Mouse (Mus musculus) limb, embryonic 15.5 days (tissue): ENCODE measurements at regions not wholly inside any gene's neighbourhood (a gene's known extent, or its start where the extent isn't known, plus 50 kb on each side); places are given as distances from the start of the nearest gene placed in this dataset.

ENCODE experiments used
- ATAC-seq: fragments of 200-750 bp; cut with Nextera tagmentation; 2 replicates; pipeline ENCODE4 v1.8.0; 2017; ENCODE audit warnings: low read depth, moderate TSS enrichment; ENCODE audit not compliant: insufficient number of reproducible peaks, low FRiP score, low TSS enrichment
- H3K27ac ChIP-seq: fragments of 300-500 bp; sonication (generic); 2 replicates; pipeline ENCODE4 v1.5.1; 2015; ENCODE audit warnings: moderate library complexity, mild to moderate bottlenecking, inconsistent platforms
- H3K27me3 ChIP-seq: fragments of 300-500 bp; sonication (generic); 2 replicates; pipeline ENCODE4 v1.6.1; 2015; ENCODE audit warnings: inconsistent platforms
- H3K36me3 ChIP-seq: fragments of 300-500 bp; sonication (generic); 2 replicates; pipeline ENCODE4 v1.6.1; 2015; ENCODE audit warnings: inconsistent platforms
- H3K4me1 ChIP-seq: fragments of 300-500 bp; sonication (generic); 2 replicates; pipeline ENCODE4 v1.6.1; 2015; ENCODE audit warnings: inconsistent platforms
- H3K4me2 ChIP-seq: fragments of 300-500 bp; sonication (generic); 2 replicates; pipeline ENCODE4 v1.6.1; 2015; ENCODE audit warnings: mild to moderate bottlenecking, inconsistent platforms
- H3K4me3 ChIP-seq: fragments of 300-500 bp; sonication (generic); 2 replicates; pipeline ENCODE4 v1.5.1; 2015; ENCODE audit warnings: mild to moderate bottlenecking, inconsistent platforms
- H3K9ac ChIP-seq: fragments of 300-500 bp; sonication (generic); 2 replicates; pipeline ENCODE4 v1.6.1; 2015; ENCODE audit warnings: inconsistent platforms
- H3K9me3 ChIP-seq: fragments of 300-500 bp; sonication (generic); 2 replicates; pipeline ENCODE4 v1.6.1; 2016; ENCODE audit warnings: inconsistent platforms
- WGBS: fragments of 180-500 bp; shearing (Covaris S2); methylation state at CpG from one replicate; pipeline ENCODE4 v1.1.7; 2015; 5-methylcytosine and 5-hydroxymethylcytosine counted together

DNA sequence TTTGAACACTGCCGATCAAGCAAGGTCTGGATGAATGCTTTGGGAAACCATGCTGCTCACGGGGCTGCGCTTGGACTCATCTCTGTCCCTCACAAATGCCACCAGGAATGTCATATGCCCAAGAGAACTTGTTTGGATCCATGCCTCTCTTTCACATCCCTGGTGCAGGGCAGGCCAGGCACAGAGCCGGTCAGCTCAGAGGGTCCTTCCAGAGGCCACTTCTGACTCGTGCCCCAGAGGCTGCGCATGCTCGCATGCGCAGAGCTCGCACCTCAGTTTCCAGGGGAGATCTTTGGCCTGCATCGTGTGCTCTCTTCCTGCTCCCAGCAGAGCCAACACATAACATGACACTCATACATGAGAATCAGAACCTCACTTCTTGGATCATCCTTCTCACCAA, 111.1 kb downstream of the Tfap2c start:
- H3K4me1 ChIP-seq = peaks cover 19% of the 10 kb centered on the region
- WGBS = 37% methylated on average over 10 of the region's 10 CpGs
- H3K4me2 ChIP-seq = no peak overlapping the region
- no peak overlapping the region for H3K4me3 ChIP-seq
- peaks cover 19% of the 10 kb centered on the region for H3K27me3 ChIP-seq
- no peak for ATAC-seq
- H3K36me3 ChIP-seq = no peaks in the 10 kb centered on the region
- no peak overlapping the region for H3K9ac ChIP-seq
- no peak overlapping the region for H3K27ac ChIP-seq
- H3K9me3 ChIP-seq = no peaks in the 10 kb centered on the region

- no peak for ATAC-seq
- H3K4me3 ChIP-seq = no peak overlapping the region
- no peak overlapping the region for H3K27ac ChIP-seq
- 5% methylated on average over 7 of the region's 7 CpGs for WGBS
- H3K27me3 ChIP-seq = peaks cover 19% of the 10 kb centered on the region
- H3K36me3 ChIP-seq = no peaks in the 10 kb centered on the region
- no peak overlapping the region for H3K9ac ChIP-seq
- H3K4me2 ChIP-seq = no peak overlapping the region
- H3K9me3 ChIP-seq = no peaks in the 10 kb centered on the region
- peaks cover 19% of the 10 kb centered on the region for H3K4me1 ChIP-seq
These were observed 111.5 kb downstream of the Tfap2c start for GRCm38 (mm10) chr2:172660916-172661315.

- WGBS = 9% methylated on average over 15 of the region's 15 CpGs
- peaks cover 19% of the 10 kb centered on the region for H3K27me3 ChIP-seq
- no peak overlapping the region for H3K9ac ChIP-seq
- H3K36me3 ChIP-seq = no peaks in the 10 kb centered on the region
- no peaks in the 10 kb centered on the region for H3K9me3 ChIP-seq
- H3K27ac ChIP-seq = no peak overlapping the region
- H3K4me3 ChIP-seq = no peak overlapping the region
- H3K4me2 ChIP-seq = peak overlapping the region; percentile 17; the same call in 1 of the 2 replicates
- ATAC-seq = no peak
- H3K4me1 ChIP-seq = peaks cover 19% of the 10 kb centered on the region
These were observed 112.1 kb downstream of the Tfap2c start for GRCm38 (mm10) chr2:172661418-172661980.

DNA sequence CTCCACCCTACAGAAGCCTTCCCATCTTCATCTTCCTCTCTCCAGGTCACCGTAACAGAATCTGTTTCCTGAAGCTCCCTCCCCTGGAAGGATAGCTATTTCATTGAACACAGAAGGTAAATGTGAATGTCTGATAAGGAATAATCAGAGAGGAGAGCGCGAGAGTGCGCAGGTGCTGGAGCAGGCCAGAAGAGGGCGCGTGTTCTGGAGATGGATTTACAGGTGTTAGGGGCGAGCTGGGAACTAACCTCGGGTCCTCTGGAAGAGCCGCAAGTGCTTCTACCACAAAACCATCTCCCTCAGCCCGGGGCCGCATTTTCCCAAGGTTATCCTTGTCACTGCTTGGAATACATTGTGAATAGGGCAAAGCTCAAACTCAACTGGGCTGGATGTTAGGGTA, 112.8 kb downstream of the Tfap2c start:
- no peak overlapping the region for H3K27ac ChIP-seq
- WGBS = 60% methylated on average over 11 of the region's 11 CpGs
- ATAC-seq = no peak

GRCm38 (mm10) chr2:172663681-172664080, 114.3 kb downstream of the Tfap2c start:
- Histone ChIP-seq H3K36me3 (no peaks in the 10 kb centered on the region), H3K27me3 (peaks cover 19% of the 10 kb centered on the region), H3K4me2 (no peak overlapping the region), H3K4me1 (peaks cover 19% of the 10 kb centered on the region), H3K9ac (no peak overlapping the region), H3K9me3 (no peaks in the 10 kb centered on the region), H3K4me3 (no peak overlapping the region), H3K27ac (no peak overlapping the region)
- no peak for ATAC-seq
- WGBS = 9% methylated on average over 6 of the region's 6 CpGs

More for the DNA sequence above, 112.8 kb downstream of the Tfap2c start:
- H3K4me3 ChIP-seq = no peak overlapping the region
- H3K9me3 ChIP-seq = no peaks in the 10 kb centered on the region
- H3K27me3 ChIP-seq = peaks cover 19% of the 10 kb centered on the region
- H3K36me3 ChIP-seq = no peaks in the 10 kb centered on the region
- H3K4me2 ChIP-seq = no peak overlapping the region
- H3K4me1 ChIP-seq = peaks cover 19% of the 10 kb centered on the region
- no peak overlapping the region for H3K9ac ChIP-seq

DNA sequence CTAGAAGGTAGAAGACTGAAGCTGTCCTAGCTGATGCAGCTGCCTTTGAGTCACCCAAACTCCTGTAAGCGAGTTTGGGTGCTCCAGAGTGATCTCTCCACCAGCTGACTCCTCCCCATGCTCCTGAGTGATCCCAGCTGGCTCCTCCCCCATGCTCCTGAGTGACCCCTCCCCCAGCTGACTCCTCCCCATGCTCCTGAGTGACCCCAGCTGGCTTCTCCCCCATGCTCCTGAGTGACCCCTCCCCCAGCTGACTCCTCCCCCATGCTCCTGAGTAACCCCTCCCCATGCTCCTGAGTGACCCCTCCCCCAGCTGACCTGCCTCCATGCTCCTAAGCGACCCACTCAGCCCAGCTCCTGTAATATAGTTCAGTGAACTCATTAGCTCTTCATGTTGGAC, 123.7 kb downstream of the Tfap2c start:
- WGBS = 22% methylated on average over 2 of the region's 2 CpGs
- ATAC-seq = no peak
- H3K9me3 ChIP-seq = no peaks in the 10 kb centered on the region
- H3K36me3 ChIP-seq = no peaks in the 10 kb centered on the region
- H3K4me2 ChIP-seq = no peak overlapping the region
- H3K9ac ChIP-seq = no peak overlapping the region
- H3K4me1 ChIP-seq = no peaks in the 10 kb centered on the region
- no peak overlapping the region for H3K4me3 ChIP-seq
- no peak overlapping the region for H3K27ac ChIP-seq
- no peaks in the 10 kb centered on the region for H3K27me3 ChIP-seq

- H3K36me3 ChIP-seq = no peaks in the 10 kb centered on the region
- whole genome bisulfite sequencing = 66% methylated on average over 8 of the region's 8 CpGs
- H3K9ac ChIP-seq = no peak overlapping the region
- H3K4me1 ChIP-seq = no peaks in the 10 kb centered on the region
- ATAC-seq = no peak
- no peak overlapping the region for H3K4me3 ChIP-seq
- H3K9me3 ChIP-seq = no peaks in the 10 kb centered on the region
- H3K27ac ChIP-seq = no peak overlapping the region
- no peaks in the 10 kb centered on the region for H3K27me3 ChIP-seq
- no peak overlapping the region for H3K4me2 ChIP-seq
These were observed 125.2 kb downstream of the Tfap2c start for GRCm38 (mm10) chr2:172674641-172675040.

- H3K9me3 ChIP-seq = no peaks in the 10 kb centered on the region
- no peaks in the 10 kb centered on the region for H3K36me3 ChIP-seq
- H3K4me2 ChIP-seq = no peak overlapping the region
- H3K27me3 ChIP-seq = no peaks in the 10 kb centered on the region
- WGBS = 23% methylated on average over 15 of the region's 15 CpGs
- H3K4me1 ChIP-seq = no peaks in the 10 kb centered on the region
- H3K27ac ChIP-seq = no peak overlapping the region
- H3K4me3 ChIP-seq = no peak overlapping the region
- no peak overlapping the region for H3K9ac ChIP-seq
- ATAC-seq = no peak
These were observed 125.7 kb downstream of the Tfap2c start for GRCm38 (mm10) chr2:172675081-172675480.

DNA sequence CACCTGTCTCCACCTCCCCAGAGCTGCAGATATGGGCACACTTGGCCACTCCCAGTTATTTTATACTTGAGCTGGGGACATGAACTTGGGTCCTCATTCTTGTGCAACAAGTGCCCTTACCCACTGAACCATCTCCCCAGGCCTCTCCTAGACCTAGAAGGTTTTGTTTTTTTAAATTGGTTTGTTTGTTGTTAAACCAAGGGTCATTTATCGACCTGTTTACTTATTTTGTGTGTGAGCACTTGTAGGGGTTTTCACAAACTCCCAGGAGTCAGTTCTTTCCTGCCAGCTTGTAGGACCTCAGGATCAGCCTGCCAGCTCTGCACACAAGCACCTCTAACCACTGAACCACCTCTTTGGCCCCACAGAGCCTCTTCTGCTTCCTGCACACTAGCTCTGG, 140.8 kb downstream of the Tfap2c start:
- H3K27ac ChIP-seq = no peak overlapping the region
- no peaks in the 10 kb centered on the region for H3K36me3 ChIP-seq
- H3K9me3 ChIP-seq = no peaks in the 10 kb centered on the region
- no peak overlapping the region for H3K4me3 ChIP-seq
- no peak for ATAC-seq
- no peak overlapping the region for H3K9ac ChIP-seq
- H3K4me1 ChIP-seq = no peaks in the 10 kb centered on the region
- no peaks in the 10 kb centered on the region for H3K27me3 ChIP-seq
- WGBS = 75% methylated on average over 1 of the region's 1 CpGs
- no peak overlapping the region for H3K4me2 ChIP-seq

DNA sequence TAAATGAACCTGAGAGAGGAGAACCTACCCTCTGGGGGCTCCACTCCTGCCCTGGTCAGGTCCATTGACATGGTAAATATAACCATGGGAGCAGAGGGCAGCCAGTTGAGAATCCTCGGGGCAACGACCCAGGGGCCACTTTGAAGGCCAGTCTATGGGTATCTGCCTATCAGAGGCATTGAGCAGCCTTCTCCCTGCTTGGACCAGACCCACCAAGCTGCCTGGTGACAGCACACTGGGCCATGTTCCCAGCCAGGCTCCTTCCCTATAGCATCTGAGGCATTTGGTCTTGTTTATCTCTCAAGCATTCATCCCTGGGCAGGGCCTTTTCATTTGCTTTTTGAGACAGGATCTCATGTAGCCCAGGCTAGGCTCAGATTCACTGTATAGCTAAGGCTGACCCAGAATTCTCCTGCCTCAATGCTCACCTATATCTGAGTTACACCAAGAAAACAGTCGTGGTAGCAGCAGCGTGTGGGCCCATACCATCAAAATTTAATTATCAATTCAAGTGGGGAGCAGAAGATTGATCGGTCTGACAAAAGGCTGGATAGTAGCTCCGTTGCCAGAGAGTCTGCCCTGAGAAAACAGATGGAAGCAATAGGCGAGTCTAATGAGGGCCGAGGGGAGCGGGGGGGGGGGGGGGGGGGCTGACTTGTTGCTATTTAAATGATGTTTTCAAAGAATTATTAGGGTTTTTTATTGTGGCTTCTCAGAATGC, 141.7 kb downstream of the Tfap2c start:
- no peaks in the 10 kb centered on the region for H3K36me3 ChIP-seq
- H3K27ac ChIP-seq = no peak overlapping the region
- H3K9me3 ChIP-seq = no peaks in the 10 kb centered on the region
- no peak overlapping the region for H3K4me3 ChIP-seq
- H3K4me2 ChIP-seq = no peak overlapping the region
- no peak overlapping the region for H3K9ac ChIP-seq
- ATAC-seq = no peak
- no peaks in the 10 kb centered on the region for H3K27me3 ChIP-seq
- no peaks in the 10 kb centered on the region for H3K4me1 ChIP-seq
- WGBS = 48% methylated on average over 9 of the region's 9 CpGs

GRCm38 (mm10) chr2:172698961-172699360, 149.6 kb downstream of the Tfap2c start:
- H3K36me3 ChIP-seq = no peaks in the 10 kb centered on the region
- no peak overlapping the region for H3K27ac ChIP-seq
- no peak overlapping the region for H3K9ac ChIP-seq
- no peak for ATAC-seq
- no peaks in the 10 kb centered on the region for H3K27me3 ChIP-seq
- 46% methylated on average over 6 of the region's 6 CpGs for WGBS
- H3K4me3 ChIP-seq = no peak overlapping the region
- no peaks in the 10 kb centered on the region for H3K4me1 ChIP-seq
- no peaks in the 10 kb centered on the region for H3K9me3 ChIP-seq
- H3K4me2 ChIP-seq = no peak overlapping the region

DNA sequence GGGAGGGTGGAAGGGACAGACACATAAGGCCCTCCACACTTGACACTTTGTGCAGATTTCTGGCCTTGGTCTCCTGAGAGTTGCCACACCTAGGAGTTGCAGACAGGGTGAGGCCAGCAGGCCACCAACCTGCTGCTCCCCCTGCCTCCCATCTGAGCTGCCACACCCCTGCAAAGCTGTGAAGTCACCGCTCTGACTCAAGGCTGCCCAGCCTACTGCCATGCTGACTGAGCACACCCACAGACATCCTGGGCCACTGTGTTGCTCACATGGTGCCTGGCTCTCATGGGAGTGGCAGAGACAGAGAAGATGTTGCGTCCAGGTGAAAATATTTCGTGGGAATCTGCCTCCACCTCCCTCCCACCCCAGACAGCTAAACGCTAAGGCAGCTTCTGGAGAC, 150.3 kb downstream of the Tfap2c start:
- H3K27ac ChIP-seq = no peak overlapping the region
- no peaks in the 10 kb centered on the region for H3K27me3 ChIP-seq
- ATAC-seq = no peak
- no peaks in the 10 kb centered on the region for H3K36me3 ChIP-seq
- H3K4me3 ChIP-seq = no peak overlapping the region
- no peaks in the 10 kb centered on the region for H3K4me1 ChIP-seq
- H3K9ac ChIP-seq = no peak overlapping the region
- no peak overlapping the region for H3K4me2 ChIP-seq
- WGBS = 79% methylated on average over 4 of the region's 4 CpGs
- no peaks in the 10 kb centered on the region for H3K9me3 ChIP-seq
